In genomic region chr6:121245127-121246036, GRCm38 (mm10) we compare ENCODE assay signal across 8 mouse cellular contexts. TPM values are rescaled to one million over a fixed set of nuclear protein-coding genes. Genes with fewer than 3 reads are reported as not detected.
DNase-seq lines count a peak whose midpoint lies in the region; ATAC-seq and TF ChIP-seq lines count a peak whose summit lies in the region.

Gene Usp18, plus strand, starts transcription at chr6:121245906.

- H3K9ac ChIP-seq in forebrain, embryonic 11.5 days (ENCODE audit: low read length): peak within 1 kb of the TSS; percentile 54
- H3K9ac ChIP-seq in heart, embryonic 16.5 days (ENCODE audit: low read length): peak within 1 kb of the TSS; percentile 63
- H3K9ac ChIP-seq in liver, embryonic 14.5 days (replicated peaks): peak within 1 kb of the TSS; percentile 68
- peak within 1 kb of the TSS; percentile 25; the same call in 1 of the 2 replicates for H3K9ac ChIP-seq in stomach, embryonic 15.5 days

- TF ChIP-seq CTCF in E14TG2a.4 (conservative IDR thresholded peaks at IDR 0.05; ENCODE audit: low read length): no peak
- TF ChIP-seq CTCF in liver, embryonic 14.5 days (IDR thresholded peaks at IDR 0.05; ENCODE audit: low read depth): no peak

- 11% methylated on average over 35 of the region's 35 CpGs for WGBS in forebrain, embryonic 11.5 days
- WGBS in heart, embryonic 16.5 days: 4% methylated on average over 35 of the region's 35 CpGs
- 3% methylated on average over 35 of the region's 35 CpGs for WGBS in liver, embryonic 14.5 days (ENCODE audit: insufficient replicate concordance)
- WGBS in stomach, embryonic 15.5 days: 4% methylated on average over 35 of the region's 35 CpGs

- DNase-seq in c-Kit-positive CD71-positive TER-119-negative erythroid progenitor cells, embryonic 14.5 days (ENCODE audit: low read depth): peak; percentile 76
- DNase-seq in forebrain, embryonic 11.5 days (ENCODE audit: low spot score): peak; percentile 89
- DNase-seq in kidney, postnatal 36 days: peak; percentile 95 to 98
- peak; percentile 63 to 76 (median 70) for DNase-seq in liver, embryonic 14.5 days (ENCODE audit: low read depth in 3 of 3, low spot score in 3 of 3)
- DNase-seq in neural tube, embryonic 10.5 days (ENCODE audit: extremely low spot score, low spot score): peak; percentile 75

- H3K36me3 ChIP-seq in E14TG2a.4 (ENCODE audit: insufficient read depth, low read length): no peaks in the 10 kb centered on the region
- H3K36me3 ChIP-seq in forebrain, embryonic 11.5 days (ENCODE audit: control insufficient read depth, insufficient read depth, low read length): no peaks in the 10 kb centered on the region
- no peaks in the 10 kb centered on the region for H3K36me3 ChIP-seq in heart, embryonic 16.5 days (ENCODE audit: control insufficient read depth, insufficient read depth)
- no peaks in the 10 kb centered on the region for H3K36me3 ChIP-seq in liver, embryonic 14.5 days (replicated peaks; ENCODE audit: control insufficient read depth, insufficient read depth, low read depth)
- no peaks in the 10 kb centered on the region for H3K36me3 ChIP-seq in stomach, embryonic 15.5 days

- no peaks in the 10 kb centered on the region for H3K9me3 ChIP-seq in E14TG2a.4 (ENCODE audit: low read length)
- H3K9me3 ChIP-seq in forebrain, embryonic 11.5 days (ENCODE audit: control insufficient read depth, low read length): no peaks in the 10 kb centered on the region
- H3K9me3 ChIP-seq in heart, embryonic 16.5 days (replicated peaks; ENCODE audit: control insufficient read depth, low read length): no peaks in the 10 kb centered on the region
- H3K9me3 ChIP-seq in liver, embryonic 14.5 days (ENCODE audit: control insufficient read depth, low read length): no peaks in the 10 kb centered on the region
- no peaks in the 10 kb centered on the region for H3K9me3 ChIP-seq in stomach, embryonic 15.5 days

- no peak within 1 kb of the TSS for H3K27ac ChIP-seq in forebrain, embryonic 11.5 days (ENCODE audit: low read depth, low read length)
- peak within 1 kb of the TSS; percentile 17; the same call in 1 of the 2 replicates for H3K27ac ChIP-seq in heart, embryonic 16.5 days (ENCODE audit: low read length)
- H3K27ac ChIP-seq in liver, embryonic 14.5 days: peak within 1 kb of the TSS; percentile 5; the same call in 1 of the 2 replicates
- peak within 1 kb of the TSS; percentile 51; the same call in 1 of the 2 replicates for H3K27ac ChIP-seq in stomach, embryonic 15.5 days

- peak within 1 kb of the TSS; percentile 66 for H3K4me2 ChIP-seq in forebrain, embryonic 11.5 days (ENCODE audit: low read depth, low read length, severe bottlenecking)
- peak within 1 kb of the TSS; percentile 86 for H3K4me2 ChIP-seq in heart, embryonic 16.5 days (ENCODE audit: low read depth, low read length)
- peak within 1 kb of the TSS; percentile 75 for H3K4me2 ChIP-seq in liver, embryonic 14.5 days (ENCODE audit: low read depth)
- peak within 1 kb of the TSS; percentile 69 for H3K4me2 ChIP-seq in stomach, embryonic 15.5 days

- H3K4me3 ChIP-seq in E14TG2a.4 (replicated peaks; ENCODE audit: low read length): peak within 1 kb of the TSS; percentile 57
- peak within 1 kb of the TSS; percentile 49 for H3K4me3 ChIP-seq in forebrain, embryonic 11.5 days (ENCODE audit: low read depth, low read length)
- H3K4me3 ChIP-seq in heart, embryonic 16.5 days (ENCODE audit: low read length): peak within 1 kb of the TSS; percentile 75
- peak within 1 kb of the TSS; percentile 64 to 82 for H3K4me3 ChIP-seq in liver, embryonic 14.5 days (ENCODE audit: insufficient read depth in 1 of 2, low read depth in 2 of 2, low read length in 2 of 2)
- peak within 1 kb of the TSS; percentile 65 for H3K4me3 ChIP-seq in stomach, embryonic 15.5 days (replicated peaks)

- H3K27me3 ChIP-seq in E14TG2a.4 (ENCODE audit: insufficient read depth, low read length): peaks cover 43% of the 10 kb centered on the region
- H3K27me3 ChIP-seq in forebrain, embryonic 11.5 days (ENCODE audit: control insufficient read depth, insufficient read depth, low read length): no peaks in the 10 kb centered on the region
- H3K27me3 ChIP-seq in heart, embryonic 16.5 days (ENCODE audit: control insufficient read depth, insufficient read depth, low read length): 0 out of 2 replicates have a peak, but pooled peaks cover 5% of the 10 kb centered on the region
- H3K27me3 ChIP-seq in liver, embryonic 14.5 days (ENCODE audit: control insufficient read depth, insufficient read depth, low read length): no peaks in the 10 kb centered on the region
- H3K27me3 ChIP-seq in stomach, embryonic 15.5 days (replicated peaks): no peaks in the 10 kb centered on the region

- peak; percentile 92 for ATAC-seq in forebrain, embryonic 11.5 days (replicated peaks; ENCODE audit: low FRiP score)
- peak; percentile 92 for ATAC-seq in heart, embryonic 16.5 days (replicated peaks; ENCODE audit: extremely low read depth, insufficient read depth, low FRiP score)
- peak; percentile 86 for ATAC-seq in liver, embryonic 14.5 days (ENCODE audit: insufficient read depth)
- peak; percentile 94 for ATAC-seq in stomach, embryonic 15.5 days (ENCODE audit: insufficient read depth, low FRiP score, low read depth)

- H3K4me1 ChIP-seq in E14TG2a.4 (replicated peaks; ENCODE audit: low read depth, low read length): 0 out of 2 replicates have a peak, but pooled peaks cover 7% of the 10 kb centered on the region
- peaks cover 2% of the 10 kb centered on the region; the same call in 1 of the 2 replicates for H3K4me1 ChIP-seq in forebrain, embryonic 11.5 days (replicated peaks; ENCODE audit: control insufficient read depth, insufficient read depth, low read length)
- H3K4me1 ChIP-seq in heart, embryonic 16.5 days (ENCODE audit: control insufficient read depth, insufficient read depth, low read length): peaks cover 4% of the 10 kb centered on the region; the same call in 1 of the 2 replicates
- peaks cover 5 to 22% of the 10 kb centered on the region in 2 experiments; a peak in 3 of 4 replicates for H3K4me1 ChIP-seq in liver, embryonic 14.5 days (replicated peaks; ENCODE audit: control insufficient read depth in 2 of 2, insufficient read depth in 2 of 2, low read length in 1 of 2)
- H3K4me1 ChIP-seq in stomach, embryonic 15.5 days: no peaks in the 10 kb centered on the region

- peak; percentile 72 for TF ChIP-seq EP300 in liver, embryonic 14.5 days (IDR thresholded peaks at IDR 0.05; ENCODE audit: low read depth)

RNA-seq across cellular contexts. Expression of gene Usp18, which starts in this region (rescaled TPM):
- 1.2 and 1.3 TPM in 2 replicates for polyA plus RNA-seq in forebrain, embryonic 11.5 days (2014; fragmentation: Nextera tagmentation; extraction: Ambion mirVana)
- 3.6 and 6.1 TPM in 2 replicates for polyA plus RNA-seq in heart, embryonic 16.5 days (2015; fragmentation: Nextera tagmentation; extraction: Ambion mirVana)
- polyA plus RNA-seq in liver, embryonic 14.5 days (2012; rRNA removed): 2.6 and 2.9 TPM in 2 replicates
- polyA plus RNA-seq in liver, embryonic 14.5 days (2014; fragmentation: Nextera tagmentation; extraction: Ambion mirVana): 5.4 and 6.0 TPM in 2 replicates
- 3.3 and 3.5 TPM in 2 replicates for polyA plus RNA-seq in stomach, embryonic 15.5 days (2015; fragmentation: Nextera tagmentation; extraction: Ambion mirVana)
